Mouse (Mus musculus) lung, postnatal 0 days (tissue): ENCODE data around the gene Far1. TPM values are rescaled to one million over a fixed set of nuclear protein-coding genes. Genes with fewer than 3 reads are reported as not detected.

ENCODE experiments used
- ATAC-seq: fragments of 200-750 bp; cut with Nextera tagmentation; 2 replicates; pipeline ENCODE4 v1.8.0; 2017; ENCODE audit warnings: moderate library complexity
- DNase-seq: peaks from one replicate; pipeline ENCODE4 v3.0.0-alpha.2; 2016; ENCODE audit warnings: low spot score
- H3K27ac ChIP-seq: fragments of 300-500 bp; sonication (generic); 2 replicates; pipeline ENCODE4 v1.5.1; 2014; ENCODE audit warnings: antibody characterized with exemption, mild to moderate bottlenecking, low read length, mixed read lengths
- H3K27me3 ChIP-seq: fragments of 300-500 bp; sonication (generic); replicated peaks from 2 replicates; pipeline ENCODE4 v1.6.1; 2014; ENCODE audit warnings: low read length, mixed read lengths; ENCODE audit not compliant: insufficient read depth
- H3K36me3 ChIP-seq: fragments of 300-500 bp; sonication (generic); 2 replicates; pipeline ENCODE4 v1.6.1; 2014; ENCODE audit warnings: low read length, mixed read lengths; ENCODE audit not compliant: insufficient read depth
- H3K4me1 ChIP-seq: fragments of 300-500 bp; sonication (generic); 2 replicates; pipeline ENCODE4 v1.6.1; 2014; ENCODE audit warnings: antibody characterized with exemption, low read depth, low read length, mixed read lengths; ENCODE audit not compliant: insufficient read depth
- H3K4me2 ChIP-seq: fragments of 300-500 bp; sonication (generic); replicated peaks from 2 replicates; pipeline ENCODE4 v1.6.1; 2014; ENCODE audit warnings: low read depth, mild to moderate bottlenecking, low read length, moderate library complexity, mixed read lengths
- H3K4me3 ChIP-seq: fragments of 300-500 bp; sonication (generic); 2 replicates; pipeline ENCODE4 v1.5.1; 2014; ENCODE audit warnings: low read depth, low read length
- H3K9ac ChIP-seq: fragments of 300-500 bp; sonication (generic); replicated peaks from 2 replicates; pipeline ENCODE4 v1.6.1; 2014; ENCODE audit warnings: low read depth, mild to moderate bottlenecking
- H3K9me3 ChIP-seq: fragments of 300-500 bp; sonication (generic); 2 replicates; pipeline ENCODE4 v1.6.1; 2016; ENCODE audit warnings: low read length, mixed read lengths
- CTCF ChIP-seq: IDR thresholded peaks from 2 replicates; pipeline ENCODE4 v1.5.1; 2016; ENCODE audit warnings: antibody characterized with exemption, mild to moderate bottlenecking
- EP300 ChIP-seq: IDR thresholded peaks from 2 replicates; pipeline ENCODE4 v1.6.1; 2016; ENCODE audit warnings: antibody characterized with exemption, mild to moderate bottlenecking, control low read depth
- WGBS: fragments of 180-500 bp; shearing (Covaris S2); extraction: QIAGEN DNeasy Blood & Tissue Kit; methylation state at CpG from one replicate; pipeline ENCODE4 v1.1.7; 2014; 5-methylcytosine and 5-hydroxymethylcytosine counted together
- polyA plus RNA-seq: library from polyadenylated mRNA; unstranded; fragments of >200 nt; fragmentation: Nextera tagmentation; extraction: Ambion mirVana; gene quantifications from 2 replicates; pipeline ENCODE4 v1.2.1, GENCODE M21; 2015

Far1 gene
- polyA plus RNA-seq, 1 experiment from 2014 or later = 39.9 TPM

DNA sequence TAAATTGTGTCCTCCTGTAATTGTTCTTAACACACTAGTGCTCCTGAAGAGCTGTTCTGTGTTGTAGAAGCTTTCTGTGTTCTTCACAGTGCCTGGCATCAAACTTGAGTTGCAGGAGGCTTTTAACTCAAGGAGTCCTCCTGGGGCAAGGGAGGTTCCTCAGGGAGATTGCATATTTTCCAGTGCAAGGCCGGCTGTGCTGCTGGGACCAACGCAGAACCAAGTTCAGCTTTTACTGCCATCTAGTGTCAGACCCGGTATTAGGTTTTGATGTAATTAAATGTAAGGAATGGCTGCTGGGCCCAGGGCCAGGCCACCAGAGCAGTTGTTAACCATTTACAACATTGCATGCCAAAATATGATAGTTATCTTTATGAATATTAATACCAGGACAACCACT lies 80.7 kb downstream of the Far1 start:
- Histone ChIP-seq H3K4me2 (no peak overlapping the region), H3K9me3 (no peaks in the 10 kb centered on the region), H3K27me3 (no peaks in the 10 kb centered on the region), H3K4me3 (no peak overlapping the region), H3K4me1 (no peaks in the 10 kb centered on the region), H3K27ac (no peak overlapping the region), H3K9ac (no peak overlapping the region), H3K36me3 (no peaks in the 10 kb centered on the region)
- TF ChIP-seq CTCF (peak; percentile 81), EP300 (0 out of 2 replicates have a peak, but pooled peaks have one; percentile 19)
- 0% methylated on average over 3 of the region's 3 CpGs for WGBS
- DNase-seq (peak; percentile 92), ATAC-seq (peak; percentile 85)

DNA sequence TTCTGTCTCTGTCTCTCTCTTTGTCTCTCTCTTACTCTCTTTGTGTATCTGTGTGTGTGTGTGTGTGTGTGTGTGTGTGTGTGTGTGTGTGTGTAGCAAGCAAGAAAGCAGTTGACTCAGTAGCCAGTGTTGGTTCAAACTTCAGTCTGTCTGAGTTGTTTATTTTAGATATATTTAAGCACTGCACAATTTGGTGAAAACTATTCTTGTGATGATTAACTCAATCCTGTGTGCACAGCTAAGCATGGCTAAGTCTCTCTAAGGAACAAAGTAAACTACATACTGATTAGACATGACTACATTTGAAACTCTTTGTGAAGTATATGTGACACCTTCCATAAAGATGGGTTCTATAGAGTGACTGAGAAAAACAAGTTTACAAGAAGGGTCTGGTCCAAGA lies 83.6 kb downstream of the Far1 start:
- DNase-seq = no peak
- Histone ChIP-seq H3K36me3 (no peaks in the 10 kb centered on the region), H3K4me2 (no peak overlapping the region), H3K9me3 (no peaks in the 10 kb centered on the region), H3K4me1 (no peaks in the 10 kb centered on the region), H3K27me3 (no peaks in the 10 kb centered on the region), H3K9ac (no peak overlapping the region), H3K27ac (no peak overlapping the region), H3K4me3 (no peak overlapping the region)
- TF ChIP-seq EP300 (no peak), CTCF (no peak)
- no peak for ATAC-seq

DNA sequence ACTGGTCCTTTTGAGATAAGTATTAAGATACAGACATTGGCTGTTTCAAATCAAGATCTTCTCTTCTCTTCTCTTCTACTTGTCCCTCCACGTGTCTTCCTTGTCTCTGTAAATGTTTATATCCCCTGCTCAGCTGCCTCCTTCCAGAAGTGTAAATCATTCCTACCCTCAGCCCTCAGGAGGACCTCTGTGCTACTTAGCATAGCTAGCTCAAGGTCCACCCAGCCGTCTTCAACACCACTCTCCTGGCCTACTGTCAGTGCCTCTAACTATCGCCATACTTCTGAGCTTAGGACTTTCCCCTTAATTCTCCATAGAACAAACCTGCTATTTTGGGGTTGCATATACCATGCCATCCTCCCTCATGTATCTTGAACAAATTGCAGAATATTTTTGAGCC lies 88.2 kb downstream of the Far1 start:
- Histone ChIP-seq H3K27me3 (no peaks in the 10 kb centered on the region), H3K9me3 (no peaks in the 10 kb centered on the region), H3K4me1 (no peaks in the 10 kb centered on the region), H3K27ac (no peak overlapping the region), H3K9ac (no peak overlapping the region), H3K4me2 (no peak overlapping the region), H3K4me3 (no peak overlapping the region), H3K36me3 (no peaks in the 10 kb centered on the region)
- TF ChIP-seq CTCF (no peak), EP300 (no peak)
- no peak for DNase-seq
- no peak for ATAC-seq
- 54% methylated on average over 3 of the region's 3 CpGs for WGBS

DNA sequence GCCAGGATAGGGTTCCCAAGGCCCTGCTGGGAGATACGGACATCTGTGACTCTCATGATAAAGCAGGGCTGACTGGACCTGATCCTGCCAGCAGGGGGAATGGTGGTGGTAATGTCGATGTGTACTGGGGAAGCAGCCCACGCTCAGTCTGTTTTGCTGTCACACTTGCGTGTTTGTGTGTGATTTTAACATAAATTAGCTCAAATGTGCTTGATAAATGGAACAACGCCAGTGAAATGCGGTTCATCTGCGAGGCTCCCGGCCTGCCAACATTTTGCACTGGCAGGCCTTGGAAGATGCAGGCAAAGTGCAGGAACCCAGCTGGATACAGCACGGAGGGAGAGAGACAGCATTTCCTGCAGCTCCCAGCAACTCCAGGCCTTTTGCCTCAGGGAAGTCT lies 94.3 kb downstream of the Far1 start:
- H3K9me3 ChIP-seq = no peaks in the 10 kb centered on the region
- ATAC-seq (no peak), DNase-seq (no peak)
- no peak overlapping the region for H3K9ac ChIP-seq
- no peaks in the 10 kb centered on the region for H3K36me3 ChIP-seq
- no peaks in the 10 kb centered on the region for H3K27me3 ChIP-seq
- H3K4me2 ChIP-seq = no peak overlapping the region
- 23% methylated on average over 9 of the region's 9 CpGs for WGBS
- H3K4me1 ChIP-seq = no peaks in the 10 kb centered on the region
- no peak overlapping the region for H3K27ac ChIP-seq
- TF ChIP-seq CTCF = peak; percentile 39
- TF ChIP-seq EP300 = no peak
- H3K4me3 ChIP-seq = no peak overlapping the region

DNA sequence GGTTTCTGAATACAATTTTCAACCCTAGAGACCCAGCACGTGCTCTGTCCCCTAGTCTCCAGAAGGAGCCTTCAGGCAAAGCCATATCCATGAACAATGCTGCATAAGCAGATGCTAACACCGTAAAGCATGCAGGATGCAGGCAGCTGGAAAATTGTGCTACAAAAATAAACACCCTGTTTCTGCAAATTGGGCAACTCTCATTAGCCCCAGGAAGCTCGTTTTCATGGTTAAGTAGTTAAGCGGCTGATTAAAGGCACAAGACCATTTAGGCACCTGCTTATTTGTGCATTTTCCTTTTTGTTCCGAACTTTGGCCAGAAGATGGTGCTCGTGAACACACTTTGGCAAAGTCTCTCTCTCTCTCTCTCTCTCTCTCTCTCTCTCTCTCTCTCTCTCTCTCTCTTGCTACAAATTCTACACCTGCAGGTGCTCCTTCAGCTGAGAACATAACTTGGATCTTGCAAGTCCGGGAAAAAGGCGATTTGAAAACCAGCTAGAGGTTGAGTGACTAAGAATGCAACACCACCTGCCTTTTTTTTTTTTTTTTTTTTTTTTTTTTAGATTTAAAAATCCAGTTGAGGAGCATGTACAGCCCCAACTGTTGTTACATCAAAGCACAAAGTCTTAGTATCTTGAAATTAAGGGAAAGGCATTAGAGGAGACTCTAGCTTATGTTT lies 95.5 kb downstream of the Far1 start:
- H3K9me3 ChIP-seq = no peaks in the 10 kb centered on the region
- H3K4me2 ChIP-seq = no peak overlapping the region
- H3K27me3 ChIP-seq = no peaks in the 10 kb centered on the region
- no peak for ATAC-seq
- WGBS = 23% methylated on average over 8 of the region's 8 CpGs
- no peak overlapping the region for H3K9ac ChIP-seq
- no peaks in the 10 kb centered on the region for H3K4me1 ChIP-seq
- no peak overlapping the region for H3K4me3 ChIP-seq
- peak; percentile 63 for DNase-seq
- H3K27ac ChIP-seq = no peak overlapping the region
- H3K36me3 ChIP-seq = no peaks in the 10 kb centered on the region
- TF ChIP-seq CTCF (peak; percentile 69), EP300 (no peak)

DNA sequence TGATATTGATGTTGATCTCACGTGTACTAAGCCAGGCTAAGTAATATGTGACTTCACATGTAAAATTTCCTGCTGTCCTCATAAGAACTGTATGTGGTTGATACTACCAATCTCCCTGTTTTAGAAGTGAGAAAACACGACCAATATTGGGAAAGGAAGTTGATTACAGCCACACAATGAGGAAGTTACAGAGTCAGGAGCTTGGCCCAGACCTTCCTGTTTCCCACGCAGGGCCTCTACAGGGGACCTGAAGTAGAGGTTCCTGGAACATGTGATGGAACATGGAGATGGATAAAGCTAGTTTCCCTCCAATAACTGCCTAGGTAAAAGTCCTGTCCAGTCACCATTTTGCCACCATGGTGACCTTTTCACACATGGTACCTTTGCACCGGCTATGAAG lies 99.0 kb downstream of the Far1 start:
- no peaks in the 10 kb centered on the region for H3K27me3 ChIP-seq
- DNase-seq = no peak
- no peak overlapping the region for H3K4me3 ChIP-seq
- no peak overlapping the region for H3K9ac ChIP-seq
- H3K27ac ChIP-seq = no peak overlapping the region
- TF ChIP-seq CTCF (no peak), EP300 (no peak)
- no peak overlapping the region for H3K4me2 ChIP-seq
- 60% methylated on average over 4 of the region's 4 CpGs for WGBS
- H3K4me1 ChIP-seq = no peaks in the 10 kb centered on the region
- no peak for ATAC-seq
- H3K9me3 ChIP-seq = no peaks in the 10 kb centered on the region
- H3K36me3 ChIP-seq = no peaks in the 10 kb centered on the region
